Mouse (Mus musculus) c-Kit-positive CD71-positive TER-119-negative erythroid progenitor cells, embryonic 14.5 days (primary cell): ENCODE results near the gene Col6a1.
"Not testable (repeated sequence)": the region's sequence is repeated elsewhere in the genome, so short reads cannot be mapped to it uniquely, and the experiment has no call there.

Experiments
- DNase-seq: peaks from one replicate; pipeline ENCODE4 v3.0.0-alpha.2; 2013; ENCODE audit warnings: low read depth

Gene Col6a1

DNA sequence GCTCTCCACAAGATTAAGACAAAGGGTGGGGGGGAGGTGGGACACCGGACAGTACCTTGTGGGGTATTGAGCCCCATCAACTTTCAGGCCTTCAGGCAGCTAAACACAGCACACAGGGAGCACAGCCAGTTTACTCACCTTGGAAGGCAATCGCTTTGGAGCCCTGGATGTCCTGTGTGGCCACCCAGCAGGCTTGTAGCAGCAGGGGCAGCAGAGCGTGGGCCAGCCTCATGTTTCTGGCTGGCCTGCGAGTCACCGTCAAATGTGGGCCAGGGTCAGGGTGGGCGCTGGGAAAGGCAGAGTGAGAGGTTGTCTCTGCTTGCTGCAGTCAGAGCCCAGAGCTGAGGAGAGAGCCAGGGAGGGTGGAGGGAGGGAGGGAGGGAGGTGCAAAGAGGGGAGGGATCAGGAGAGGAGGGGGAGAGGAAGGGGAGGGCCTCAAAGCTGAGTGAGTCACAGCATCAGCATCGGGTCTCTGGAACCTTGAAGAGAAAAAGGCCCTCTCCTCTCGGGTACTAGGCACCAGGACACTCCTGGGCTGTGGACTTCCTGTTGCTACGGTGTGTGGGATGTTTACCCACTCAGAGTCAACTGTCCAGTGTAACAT lies at the start of gene Col6a1:
Gene Col6a1, minus strand, starts transcription at position 487 of the 604 bp plus-strand sequence.
- DNase-seq = no peak

DNA sequence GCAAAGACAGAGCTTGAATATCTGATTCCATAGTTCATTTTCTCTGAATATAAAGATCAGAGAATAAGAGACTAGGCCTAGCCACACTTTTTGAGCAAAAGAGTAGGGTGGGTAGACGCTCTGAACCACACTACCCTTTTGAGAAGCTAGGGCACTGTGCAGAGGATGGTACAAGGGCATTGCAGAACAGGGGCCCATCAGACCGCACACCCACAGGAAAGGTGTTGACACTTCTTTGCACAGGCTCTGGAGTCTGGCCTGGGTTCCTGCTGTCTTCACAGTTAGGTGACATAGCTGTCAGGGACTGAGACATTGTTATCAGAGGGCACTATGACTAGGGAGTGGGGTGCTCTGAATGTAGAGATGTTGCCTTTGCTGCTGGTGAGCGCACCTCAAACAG lies 45.7 kb upstream of the Col6a1 start:
- DNase-seq = no peak

DNA sequence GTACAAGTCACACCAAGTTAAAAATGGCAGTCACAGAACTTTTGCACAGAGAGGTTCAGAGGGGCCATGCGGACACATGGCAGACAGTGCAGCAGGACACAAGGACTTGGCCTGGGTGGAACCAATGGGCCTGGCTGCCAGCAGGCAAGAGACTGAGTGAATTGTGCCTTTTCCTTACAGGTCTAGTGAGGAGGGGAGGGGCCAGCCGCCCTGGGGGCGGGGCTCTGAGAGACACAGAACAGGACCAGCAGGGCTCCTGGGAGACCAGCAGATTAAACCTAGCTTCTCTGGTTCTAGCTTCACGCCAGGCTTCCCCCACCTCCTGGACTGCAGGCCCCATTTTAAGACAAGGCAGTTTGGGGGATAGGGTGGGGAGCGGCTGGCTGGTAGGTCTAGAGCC lies 45.1 kb upstream of the Col6a1 start:
- DNase-seq = no peak

DNA sequence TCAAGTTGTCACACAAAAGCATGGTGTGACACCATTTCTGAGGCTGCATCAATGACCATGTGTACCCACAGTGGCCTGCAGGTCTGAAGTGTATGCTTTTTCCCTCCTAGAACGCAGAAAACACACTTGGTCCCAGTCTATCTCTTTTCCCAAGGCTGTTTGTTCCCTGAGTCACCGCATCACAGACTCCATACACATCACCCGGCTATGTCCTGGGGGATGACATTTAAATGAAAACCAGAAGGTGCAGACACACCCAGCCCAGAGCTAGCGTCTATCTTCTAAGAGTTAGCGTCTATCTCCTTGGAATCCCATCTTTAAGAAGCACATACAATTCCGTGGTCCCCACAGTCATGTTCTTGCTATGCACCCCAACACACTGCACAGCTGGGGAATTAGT lies 43.6 kb upstream of the Col6a1 start:
- DNase-seq = no peak

DNA sequence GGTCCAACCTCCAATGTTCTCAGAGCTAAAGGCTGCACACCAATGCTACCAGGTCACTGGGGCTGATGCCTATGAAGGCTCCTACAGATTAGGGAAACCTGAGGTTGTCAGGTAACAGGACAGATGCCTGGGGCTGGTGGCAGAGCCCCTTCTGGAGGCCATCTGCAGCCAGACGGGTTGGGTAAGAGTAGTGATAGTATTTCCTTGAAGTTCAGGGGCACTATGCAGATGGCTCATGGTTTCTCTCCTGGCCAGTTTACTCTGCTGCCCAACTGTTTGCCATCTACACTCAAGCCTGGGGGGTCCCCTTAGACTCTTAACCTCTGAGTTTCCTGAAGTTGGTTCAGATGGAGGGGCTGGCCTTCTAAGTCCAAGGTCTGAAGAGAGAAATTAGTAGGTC lies 40.2 kb upstream of the Col6a1 start:
- no peak for DNase-seq

DNA sequence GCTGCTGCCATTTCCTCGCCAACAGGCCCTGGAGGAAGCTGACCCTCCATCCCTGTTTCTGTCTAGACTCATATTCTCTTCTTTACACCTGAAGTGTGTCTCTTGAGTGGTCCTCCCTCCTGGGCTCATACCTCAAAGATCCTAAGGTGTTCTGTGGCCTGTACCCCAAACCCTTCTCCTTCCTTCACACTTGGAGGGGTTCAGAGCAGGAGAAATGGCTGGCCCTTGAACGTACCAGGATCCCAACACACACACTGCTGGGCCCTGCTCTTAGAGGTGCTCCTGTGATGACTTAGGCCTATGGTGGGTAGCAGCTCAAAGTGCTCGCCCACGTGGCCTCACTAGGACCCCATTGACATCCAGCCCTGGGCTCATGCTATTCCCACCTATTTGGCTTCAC lies 39.0 kb upstream of the Col6a1 start:
- no peak for DNase-seq

DNA sequence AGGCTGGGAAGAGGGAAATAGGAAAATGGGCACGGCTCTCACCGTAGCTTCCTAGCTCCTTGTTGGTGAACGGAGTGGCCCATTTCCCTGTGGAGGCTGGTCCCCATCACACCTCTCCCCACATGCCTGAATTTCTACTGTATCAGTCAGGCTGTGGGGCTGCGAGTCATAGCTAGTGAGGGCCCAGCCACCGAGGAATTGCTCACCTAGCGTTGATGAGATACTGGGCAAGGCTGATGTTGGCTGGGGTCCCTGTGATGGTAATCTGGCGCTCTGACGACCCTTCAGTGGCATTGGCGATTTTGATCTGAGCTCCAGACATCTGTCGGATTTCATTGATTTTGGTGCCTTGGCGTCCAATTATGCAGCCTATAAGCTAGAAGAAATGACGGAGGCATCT lies 37.0 kb upstream of the Col6a1 start:
- no peak for DNase-seq

DNA sequence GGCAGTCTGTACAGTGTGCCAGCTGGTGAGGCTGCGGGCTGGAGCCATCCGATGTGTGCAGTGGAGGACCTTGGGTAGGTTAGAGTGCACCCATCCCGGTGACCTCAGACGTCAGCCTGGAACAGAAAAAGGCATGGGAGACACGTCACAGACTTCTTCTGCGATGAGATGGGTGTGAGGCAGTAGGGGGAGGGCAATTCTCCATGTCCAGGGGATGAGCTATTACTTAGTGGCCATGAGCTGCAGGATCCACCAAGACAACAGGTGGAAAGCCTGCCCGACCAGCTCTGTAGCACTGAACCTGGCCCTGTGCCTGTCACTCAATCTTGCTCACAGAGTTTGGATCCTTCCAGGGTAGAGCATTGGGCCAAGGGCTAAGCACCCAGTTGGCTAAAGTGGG lies 36.4 kb upstream of the Col6a1 start:
- no peak for DNase-seq

DNA sequence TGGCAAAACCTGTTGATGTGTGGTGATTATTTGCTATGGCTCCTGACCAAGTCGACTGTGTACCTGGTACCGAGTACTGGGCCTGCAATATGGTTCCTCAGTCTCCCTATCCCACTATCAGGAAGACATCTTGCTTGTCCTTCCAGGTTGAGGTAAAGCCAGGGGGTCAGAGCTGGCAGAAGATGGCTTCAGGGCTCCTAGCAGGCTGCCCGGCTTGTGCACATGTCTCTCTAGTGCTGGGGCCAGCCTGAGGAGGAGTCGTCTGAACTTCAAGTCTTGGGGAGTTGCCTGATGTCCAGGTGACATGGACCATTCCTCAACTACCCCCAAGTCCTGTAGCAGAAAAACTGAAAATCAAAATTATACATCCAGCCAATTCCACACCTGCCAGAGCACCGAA lies 33.9 kb upstream of the Col6a1 start:
- no peak for DNase-seq

DNA sequence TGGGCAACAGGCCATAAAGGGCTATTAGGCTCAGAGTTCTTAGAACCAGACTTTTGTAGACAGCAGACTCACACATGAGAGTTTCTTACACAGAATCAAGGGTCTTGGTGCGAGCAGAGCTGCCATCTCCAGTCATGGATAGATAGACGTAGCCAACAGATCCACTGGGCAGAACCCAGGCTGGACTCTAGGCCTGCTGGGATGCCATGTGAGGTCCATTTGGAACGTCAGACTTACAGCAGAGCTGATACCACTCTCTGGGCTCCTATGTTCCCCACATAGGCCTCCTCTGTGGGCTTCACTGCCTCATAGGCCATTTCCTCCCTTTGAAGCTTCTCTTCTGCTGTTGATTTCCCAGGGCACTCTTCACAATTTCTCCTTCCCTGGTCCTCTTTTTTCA lies 27.7 kb upstream of the Col6a1 start:
- no peak for DNase-seq

DNA sequence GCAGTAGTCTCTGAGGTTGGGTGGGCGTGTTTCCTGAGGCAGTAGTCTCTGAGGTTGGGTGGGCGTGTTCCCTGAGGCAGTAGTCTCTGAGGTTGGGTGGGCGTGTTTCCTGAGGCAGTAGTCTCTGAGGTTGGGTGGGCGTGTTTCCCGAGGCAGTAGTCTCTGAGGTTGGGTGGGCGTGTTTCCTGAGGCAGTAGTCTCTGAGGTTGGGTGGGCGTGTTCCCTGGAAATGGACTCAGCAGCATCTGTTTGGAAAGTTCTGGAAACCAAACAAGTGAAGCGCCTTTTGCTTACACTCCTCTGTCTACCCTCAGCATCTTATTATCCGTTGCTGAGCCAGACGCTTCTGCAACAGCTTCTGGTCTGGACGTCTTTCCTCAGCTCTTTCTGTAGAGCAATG lies 18.3 kb upstream of the Col6a1 start:
- DNase-seq = not testable (repeated sequence)

DNA sequence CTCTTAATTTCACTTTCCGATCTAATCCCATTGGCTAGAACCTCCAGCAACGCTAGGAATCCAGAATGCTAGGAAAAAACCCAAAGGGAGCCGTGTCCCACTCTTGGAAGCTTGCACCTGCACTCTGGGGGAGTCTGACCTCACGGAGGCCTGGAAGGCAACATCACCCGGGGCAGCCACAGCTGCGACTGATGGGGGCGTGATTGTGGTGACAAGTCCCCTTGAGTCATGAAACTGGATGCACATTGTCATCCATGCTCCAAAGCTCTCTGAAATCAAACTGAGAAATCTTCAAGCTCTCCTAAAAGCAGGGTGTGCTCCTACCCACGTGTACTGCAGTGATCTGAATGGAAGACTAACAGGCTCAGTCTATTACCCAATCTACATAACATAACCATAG lies 10.8 kb upstream of the Col6a1 start:
- no peak for DNase-seq

DNA sequence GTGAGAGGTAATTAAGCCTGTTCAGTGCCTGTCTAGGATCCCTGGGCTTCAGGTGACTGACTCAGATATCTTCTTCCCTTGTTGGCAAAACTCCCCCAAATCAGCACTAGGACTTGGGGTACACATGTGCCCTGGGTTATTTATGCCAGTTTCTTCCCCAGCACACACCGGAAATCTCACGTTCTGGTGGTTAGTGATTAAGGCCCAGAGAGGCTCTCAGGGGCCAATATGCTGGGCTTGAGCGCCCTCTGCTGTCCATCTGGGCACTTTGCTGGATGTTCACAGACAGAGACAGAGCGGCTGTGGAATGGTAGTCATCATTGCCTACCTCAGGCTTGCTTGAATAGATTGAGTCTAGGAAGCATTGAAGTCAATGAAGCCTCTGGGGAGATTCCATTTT lies 9.0 kb upstream of the Col6a1 start:
- DNase-seq = peak; percentile 51

DNA sequence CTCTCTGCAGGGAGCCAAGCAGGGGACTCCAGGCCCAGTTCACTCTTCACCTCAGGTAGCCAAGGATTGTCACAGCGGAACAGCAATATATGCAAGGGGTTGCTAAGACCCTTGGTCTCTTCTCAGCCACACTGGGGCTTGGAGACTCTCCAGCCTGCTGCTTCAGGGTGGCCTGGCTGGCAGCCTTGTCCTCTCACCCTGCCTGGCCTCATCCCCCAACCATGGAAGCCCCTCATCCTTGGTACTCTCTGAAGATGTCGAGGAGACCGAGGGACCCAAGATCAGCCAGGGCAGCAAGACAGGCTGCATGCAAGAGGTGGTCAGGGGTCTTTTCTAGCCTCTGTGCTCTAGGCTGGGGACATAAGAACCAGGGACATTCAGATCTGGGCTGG lies 7.7 kb upstream of the Col6a1 start:
- no peak for DNase-seq

DNA sequence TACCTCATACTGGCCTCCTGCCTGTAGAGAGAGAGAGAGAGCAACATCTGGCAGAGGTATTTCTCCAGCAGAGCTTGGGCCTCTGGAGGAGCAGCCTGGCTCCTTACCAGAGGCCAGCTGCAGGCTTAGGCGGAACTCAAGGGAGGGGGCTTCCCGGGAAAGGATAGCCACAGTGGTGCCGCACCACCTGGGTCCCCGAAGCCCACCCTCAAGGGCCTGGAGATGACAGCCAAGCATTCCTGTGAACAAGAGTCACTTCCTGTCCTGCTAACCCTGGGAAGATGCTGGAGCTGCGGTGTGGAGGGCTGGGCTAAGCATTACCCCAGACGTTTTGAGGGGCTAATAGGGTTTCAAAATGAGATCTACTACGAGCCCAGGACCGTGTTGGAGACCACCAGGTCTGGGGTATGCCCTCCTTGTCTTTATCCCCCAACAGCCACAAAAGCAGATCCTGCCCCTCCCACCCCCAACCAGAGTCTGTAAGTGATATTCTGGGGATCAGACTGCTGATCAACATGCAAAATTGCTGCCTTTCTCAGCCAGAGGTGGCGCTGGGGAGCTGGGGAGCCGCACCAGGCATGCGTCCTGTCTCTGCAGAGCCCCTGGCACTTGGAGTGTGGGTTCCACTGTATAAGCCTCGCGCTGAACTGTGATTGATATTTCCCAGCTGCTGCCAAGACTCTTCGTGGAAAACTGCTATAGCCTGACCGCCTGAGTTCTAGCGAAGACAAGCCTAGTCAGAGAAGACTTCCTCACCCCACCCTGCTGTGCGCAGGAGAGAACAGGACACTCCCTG lies 7.1 kb upstream of the Col6a1 start:
- DNase-seq = peak; percentile 19

DNA sequence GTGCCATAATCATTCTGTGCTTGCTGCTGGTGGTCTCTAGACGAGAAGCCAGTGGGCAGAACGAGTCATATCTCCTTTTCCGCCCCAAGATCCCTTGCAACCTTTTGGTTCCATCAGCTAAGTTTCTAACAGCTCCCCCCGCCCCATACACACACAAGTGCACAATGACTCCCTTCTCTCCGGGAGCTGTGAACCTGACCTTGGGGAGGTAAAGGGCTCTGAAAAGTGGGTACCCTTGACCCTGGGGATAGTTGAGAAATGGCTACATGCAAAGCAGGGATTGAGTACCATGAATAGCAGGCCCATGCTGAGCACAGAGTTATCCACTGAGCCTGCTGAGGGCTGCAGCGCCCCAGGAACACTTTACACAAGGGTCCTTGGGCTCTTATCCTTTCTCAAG lies 6.4 kb upstream of the Col6a1 start:
- DNase-seq = no peak

DNA sequence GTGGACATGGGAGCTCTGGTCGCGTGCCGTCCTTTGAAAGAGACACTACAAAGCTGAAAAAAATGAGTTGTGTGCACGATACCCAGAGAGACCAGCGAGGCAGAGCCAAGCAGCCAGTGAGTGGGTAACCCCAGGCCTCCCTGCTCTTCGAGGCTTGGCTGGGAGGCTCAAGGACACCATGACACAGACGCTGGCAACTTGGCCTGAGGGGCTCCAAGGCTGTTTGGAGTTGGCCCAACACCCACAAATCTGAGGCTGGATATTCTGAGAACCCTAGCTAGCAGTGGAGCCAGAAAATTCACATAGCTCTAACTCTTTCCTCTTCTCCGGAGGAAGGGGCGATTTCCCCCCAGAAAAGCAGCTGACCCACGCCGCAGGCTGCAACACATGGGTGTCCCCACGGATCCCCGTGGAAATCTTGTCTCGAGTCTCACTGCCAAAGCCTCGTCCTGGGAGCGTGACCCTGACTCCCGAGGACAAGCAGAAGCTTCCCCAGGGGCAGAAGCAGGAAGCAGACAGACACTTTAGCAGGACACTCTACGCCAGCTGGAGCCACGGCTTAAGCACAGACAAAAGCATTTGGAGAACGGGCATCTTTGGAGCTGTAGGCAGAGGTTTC lies 5.8 kb upstream of the Col6a1 start:
- DNase-seq = no peak

DNA sequence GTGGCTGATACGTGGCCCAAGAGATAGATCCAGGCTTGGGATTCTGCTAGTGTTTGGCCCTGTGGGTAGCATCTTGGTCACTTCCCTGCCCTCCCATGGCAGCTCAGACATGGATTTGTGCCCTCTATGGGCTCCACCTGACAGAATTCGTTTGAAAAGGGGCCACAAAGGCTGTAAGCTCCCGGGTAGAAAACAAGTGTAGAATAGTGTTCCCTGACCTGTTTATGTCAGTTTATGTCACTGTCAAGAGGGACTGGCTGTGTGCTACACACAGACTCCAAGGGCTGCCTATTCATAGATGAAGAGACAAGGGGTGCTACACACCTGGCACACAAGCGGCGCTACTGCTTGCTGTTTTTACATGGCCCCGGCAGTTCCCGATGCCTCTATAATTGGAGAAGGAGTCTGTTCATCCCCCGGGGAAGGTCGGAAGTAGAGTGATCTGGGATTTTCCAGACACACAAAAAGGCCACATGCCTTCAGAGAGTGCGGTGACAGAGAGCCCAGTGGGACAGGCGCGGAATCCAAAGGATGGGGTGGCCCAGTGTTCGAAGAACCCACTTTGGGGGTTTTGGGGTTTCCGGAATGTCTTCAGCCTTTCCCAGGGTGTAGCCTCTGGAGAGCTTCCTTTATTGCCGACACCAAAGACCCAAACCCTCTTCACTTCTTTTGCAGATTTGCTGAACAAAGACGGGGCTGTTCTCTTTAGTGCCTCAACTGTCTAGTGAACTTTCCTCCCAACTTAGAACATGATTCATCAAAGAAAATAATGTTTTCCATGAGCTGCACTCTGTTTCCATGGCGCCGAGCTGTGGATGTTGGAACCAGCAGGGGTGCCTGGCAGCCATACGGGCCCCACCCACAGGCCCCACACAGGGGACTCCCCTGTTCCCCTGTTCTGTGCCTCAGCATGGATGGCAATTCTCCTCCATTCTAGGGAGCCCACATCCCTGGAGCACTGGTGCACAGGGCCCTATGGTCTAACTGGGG lies 4.0 kb upstream of the Col6a1 start:
- no peak for DNase-seq

DNA sequence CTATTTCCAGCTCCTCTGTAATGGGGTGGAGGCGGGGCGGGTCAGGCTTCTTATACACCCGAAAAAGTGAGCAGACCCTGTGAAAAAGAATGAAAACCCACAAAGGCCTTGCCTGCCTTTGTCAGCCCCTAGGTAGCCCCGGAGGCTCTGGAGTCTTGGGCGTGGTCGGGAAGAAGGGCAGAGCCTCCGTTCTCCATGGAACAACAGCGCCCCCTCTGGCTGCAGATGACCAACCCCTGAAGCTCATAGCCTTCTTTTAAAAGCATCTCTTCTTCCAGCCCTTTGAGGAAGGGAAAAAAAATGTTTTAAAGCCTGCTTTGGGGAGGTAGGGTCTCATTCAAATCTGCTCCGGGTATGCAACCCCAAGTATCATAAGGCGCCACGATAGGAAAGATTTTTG lies 2.4 kb upstream of the Col6a1 start:
- peak; percentile 23 for DNase-seq

DNA sequence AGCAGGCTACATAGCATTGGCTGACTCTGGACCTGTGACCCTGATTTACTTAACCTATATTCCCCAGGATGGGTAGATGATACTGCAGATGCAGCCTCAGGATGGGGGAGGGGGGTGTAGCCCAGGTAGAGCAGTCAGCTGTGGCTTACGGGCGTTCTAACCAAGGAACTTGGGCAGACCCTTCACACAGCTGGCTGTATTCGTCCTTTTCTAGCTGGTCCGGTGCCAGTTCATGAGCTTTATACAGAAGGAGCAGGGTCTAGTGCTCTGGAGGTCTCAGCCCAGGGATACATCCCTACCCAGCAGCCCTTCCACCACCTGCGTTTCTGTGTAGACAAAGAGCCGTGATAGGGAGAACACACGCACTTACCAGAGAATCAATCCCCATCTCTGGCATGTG lies 1.3 kb upstream of the Col6a1 start:
- DNase-seq = no peak

DNA sequence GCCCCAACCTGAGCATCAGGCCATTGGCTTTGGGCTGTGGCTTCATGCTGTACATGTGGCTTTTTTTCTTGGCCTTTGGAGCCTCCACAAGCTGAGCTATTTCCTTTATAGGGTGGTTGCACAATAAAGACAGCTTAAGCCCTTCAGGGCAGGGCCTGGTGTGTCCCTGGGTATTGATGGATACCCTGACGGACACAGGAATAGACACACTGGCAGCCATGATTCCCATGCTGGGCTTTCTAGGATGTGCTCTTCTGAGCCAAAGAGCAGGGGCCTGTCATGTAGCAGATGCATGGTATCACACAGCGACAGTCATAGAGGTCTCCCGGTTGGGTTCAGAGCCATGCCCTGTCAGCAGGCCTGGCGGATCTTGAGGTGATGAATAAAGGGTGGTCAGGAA lies 898 bp upstream of the Col6a1 start:
- DNase-seq = no peak

DNA sequence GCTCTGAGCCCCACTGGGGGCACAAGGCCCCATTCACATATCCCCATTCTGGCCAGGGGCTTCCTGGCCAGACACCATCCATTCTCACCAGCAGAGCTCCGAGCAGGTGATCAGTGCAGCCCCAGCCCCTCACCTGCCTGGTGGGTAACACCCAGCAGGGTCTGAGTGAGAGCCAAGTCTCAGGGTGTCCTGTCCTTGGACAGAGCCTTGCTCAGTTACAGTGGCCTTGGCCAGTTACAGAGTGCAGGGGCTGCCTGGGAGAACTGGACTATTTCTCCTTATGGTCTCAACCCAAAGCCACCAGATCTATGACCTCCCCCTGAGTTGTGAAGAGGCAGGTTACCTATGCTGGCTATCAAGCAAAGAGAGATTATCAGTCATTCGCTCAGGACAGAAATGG lies 871 bp downstream of the Col6a1 start:
- DNase-seq = no peak
